Mouse (Mus musculus) G1E (cell line): ENCODE results near the gene Tmem209.

Experiments
- POLR2AphosphoS5 ChIP-seq: IDR thresholded peaks from 2 replicates; pipeline ENCODE4 v1.6.1; 2012; ENCODE audit warnings: low read depth, low read length, inconsistent platforms; ENCODE audit not compliant: insufficient replicate concordance
- TAL1 ChIP-seq: conservative IDR thresholded peaks from 2 replicates; pipeline ENCODE4 v1.6.1; 2012; ENCODE audit warnings: low read depth, low read length, inconsistent platforms, mixed read lengths

GRCm38 (mm10) chr6:30543851-30544250 lies 34.3 kb upstream of the Tmem209 start:
- TF ChIP-seq POLR2AphosphoS5 (no peak), TAL1 (no peak)
